Mouse (Mus musculus) left cerebral cortex, adult 11 months (tissue): ENCODE data around the gene Wars2.

Experiments used
- DNase-seq: peaks from one replicate; pipeline ENCODE4 v3.0.0; 2022; ENCODE audit warnings: low spot score

The Wars2 gene

DNA sequence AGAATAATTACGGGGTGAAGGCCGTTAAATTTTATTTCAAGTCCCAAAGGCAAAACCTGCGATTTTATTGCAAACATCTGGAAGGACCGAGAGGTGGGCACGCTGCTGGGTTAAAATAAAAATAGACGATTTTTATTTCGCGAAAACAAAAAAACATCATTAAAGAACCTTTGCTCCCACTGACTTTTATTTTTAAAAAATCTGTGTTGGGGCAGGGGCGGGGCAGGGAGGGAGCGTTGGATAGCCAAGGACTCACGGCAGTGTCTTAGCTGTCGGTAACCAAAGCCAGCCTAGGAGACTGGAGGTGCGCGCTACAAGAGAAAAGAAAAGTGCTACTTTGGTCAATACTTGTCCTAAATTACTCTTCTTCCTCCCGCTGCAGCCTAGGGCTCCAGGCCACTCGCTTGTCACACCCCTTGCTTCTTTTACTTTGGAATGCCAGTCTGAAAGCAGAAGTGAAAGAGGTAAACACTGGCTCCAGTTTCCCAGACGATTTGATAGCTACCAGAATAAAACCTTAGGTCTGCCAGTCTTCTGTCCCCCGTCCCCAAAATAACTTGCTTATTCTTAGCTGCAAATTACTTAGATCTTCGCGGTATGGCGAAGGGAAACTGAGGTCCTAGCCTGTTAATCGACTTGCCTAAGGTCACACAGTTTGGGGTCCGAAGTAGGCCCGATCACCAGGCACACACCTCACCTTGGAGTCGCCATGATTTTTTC lies 108.1 kb downstream of the Wars2 start:
- DNase-seq: no peak

GRCm38 (mm10) chr3:99249551-99249870 lies 108.6 kb downstream of the Wars2 start:
- no peak for DNase-seq

GRCm38 (mm10) chr3:99249906-99250305 lies 109.0 kb downstream of the Wars2 start:
- no peak for DNase-seq

DNA sequence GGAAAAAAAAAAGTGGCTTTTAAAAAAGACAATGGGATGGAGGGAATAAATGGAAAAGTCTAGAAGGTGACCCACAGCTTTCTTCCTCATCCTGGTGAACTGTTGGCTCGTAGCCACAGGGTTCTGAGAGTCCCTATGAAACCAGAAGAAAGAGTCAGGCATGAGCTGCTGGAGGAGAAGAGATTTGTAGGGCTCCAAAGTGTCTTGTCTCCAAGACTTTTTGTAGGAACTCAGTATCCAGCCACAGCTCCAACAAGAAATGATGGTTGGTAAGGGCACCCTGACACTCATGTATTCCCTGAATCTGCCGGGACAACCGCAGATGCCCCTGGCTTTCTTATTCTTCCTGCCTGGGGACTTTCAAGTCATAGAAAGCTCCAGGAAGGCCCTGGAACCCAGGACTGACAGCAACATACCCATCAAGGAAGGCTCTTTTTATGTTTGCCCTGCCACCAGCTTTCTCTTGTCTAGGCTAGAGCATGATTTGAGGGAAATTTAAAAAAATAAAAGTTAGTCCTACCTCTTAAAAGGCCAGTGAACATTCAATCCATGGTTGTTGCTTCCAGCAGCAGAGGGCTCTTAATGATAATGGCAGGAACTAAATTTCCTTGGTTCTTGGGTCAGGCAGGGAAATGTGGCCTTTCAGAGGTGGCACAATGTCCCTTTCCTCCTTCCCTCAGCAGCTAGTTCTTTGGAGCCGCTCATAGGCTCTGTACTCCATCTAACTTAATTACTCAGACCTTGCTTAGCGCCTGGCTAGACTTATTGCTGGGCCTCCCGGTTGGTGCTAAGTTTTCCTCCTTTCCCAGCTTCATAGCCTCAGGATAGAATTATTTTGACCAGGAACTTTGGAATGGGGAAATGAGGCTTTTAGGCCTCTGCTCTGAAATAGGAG lies 110.7 kb downstream of the Wars2 start:
- DNase-seq: no peak

DNA sequence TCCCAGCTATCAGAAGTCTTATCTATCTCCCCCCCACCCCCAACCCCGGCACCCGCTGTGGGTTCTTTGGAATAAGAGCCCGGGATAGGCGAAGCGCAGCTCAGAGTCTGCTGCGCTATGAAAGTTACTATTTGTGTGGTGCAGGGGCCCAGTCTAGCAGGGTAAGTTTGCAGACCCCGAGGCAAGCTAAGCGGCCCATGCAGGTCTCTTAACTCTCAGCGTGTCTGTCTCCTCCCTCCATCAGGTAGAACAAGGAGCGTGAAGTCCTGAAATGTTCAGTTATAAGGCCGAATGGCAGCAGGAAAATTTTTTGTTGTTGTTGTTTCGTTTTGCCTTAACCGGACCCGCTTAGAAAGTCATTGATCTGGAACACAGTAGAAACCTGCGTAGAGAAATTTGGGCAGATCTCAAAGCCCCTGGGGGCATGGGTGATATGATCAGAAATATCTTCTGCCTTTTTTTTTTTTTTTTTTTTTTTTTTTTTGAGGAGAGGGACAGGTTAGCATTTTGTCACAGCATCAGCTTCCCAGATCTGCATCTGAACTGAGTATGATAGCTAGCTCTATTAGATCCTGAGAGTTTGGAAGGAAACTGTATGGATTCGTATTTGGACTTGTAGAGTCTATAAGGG lies 111.7 kb downstream of the Wars2 start:
- DNase-seq: no peak

DNA sequence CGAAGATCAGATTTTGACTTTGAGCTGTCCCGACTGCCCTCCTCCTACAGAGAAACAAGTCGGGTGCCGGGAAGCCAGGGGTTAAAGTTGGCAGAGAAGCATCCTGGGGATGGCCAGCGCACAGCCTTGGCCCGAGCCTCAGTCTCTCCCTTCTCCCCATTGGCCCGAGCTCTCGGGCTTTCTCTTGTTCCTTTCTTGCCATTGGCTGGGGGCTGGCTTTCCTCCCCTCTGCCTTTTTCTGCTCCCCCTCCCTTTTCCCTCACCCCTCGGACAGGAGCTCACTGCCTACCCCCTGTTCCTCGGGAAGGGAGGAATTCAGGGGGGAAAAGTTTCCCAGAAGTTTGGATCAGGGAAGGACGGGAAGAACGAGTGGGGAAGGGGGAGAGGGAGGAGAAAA lies 112.2 kb downstream of the Wars2 start:
- no peak for DNase-seq

GRCm38 (mm10) chr3:99253497-99254451 lies 112.9 kb downstream of the Wars2 start:
- DNase-seq: no peak

- DNase-seq: no peak
These were observed 113.8 kb downstream of the Wars2 start for GRCm38 (mm10) chr3:99254559-99255151.

- no peak for DNase-seq
These were observed 114.8 kb downstream of the Wars2 start for GRCm38 (mm10) chr3:99255411-99256365.

- no peak for DNase-seq
These were observed 115.5 kb downstream of the Wars2 start for GRCm38 (mm10) chr3:99256366-99256750.

GRCm38 (mm10) chr3:99256766-99257165 lies 115.9 kb downstream of the Wars2 start:
- DNase-seq: no peak

- no peak for DNase-seq
These were observed 117.0 kb downstream of the Wars2 start for GRCm38 (mm10) chr3:99257586-99258577.

GRCm38 (mm10) chr3:99259741-99260270 lies 118.9 kb downstream of the Wars2 start:
- no peak for DNase-seq

DNA sequence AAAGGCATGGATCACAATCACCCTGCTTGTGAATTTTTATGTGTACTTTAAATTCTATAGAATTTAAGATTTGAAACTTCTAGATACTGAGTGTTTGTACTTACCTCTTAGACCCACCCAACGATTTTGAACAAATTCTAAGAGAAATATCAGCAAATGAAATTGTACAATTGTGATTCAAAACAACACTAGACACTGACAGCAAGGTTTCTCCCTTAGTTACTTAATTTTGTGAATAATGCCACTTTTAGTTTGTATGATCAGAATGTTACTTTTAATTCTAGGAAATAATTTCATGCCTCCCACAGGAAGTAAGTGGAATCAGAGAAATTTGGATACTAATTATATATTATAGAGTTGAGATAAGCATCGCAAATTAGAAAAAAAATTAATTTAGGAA lies 119.5 kb downstream of the Wars2 start:
- DNase-seq: no peak

- DNase-seq: no peak
These were observed 120.5 kb downstream of the Wars2 start for GRCm38 (mm10) chr3:99261371-99261791.

DNA sequence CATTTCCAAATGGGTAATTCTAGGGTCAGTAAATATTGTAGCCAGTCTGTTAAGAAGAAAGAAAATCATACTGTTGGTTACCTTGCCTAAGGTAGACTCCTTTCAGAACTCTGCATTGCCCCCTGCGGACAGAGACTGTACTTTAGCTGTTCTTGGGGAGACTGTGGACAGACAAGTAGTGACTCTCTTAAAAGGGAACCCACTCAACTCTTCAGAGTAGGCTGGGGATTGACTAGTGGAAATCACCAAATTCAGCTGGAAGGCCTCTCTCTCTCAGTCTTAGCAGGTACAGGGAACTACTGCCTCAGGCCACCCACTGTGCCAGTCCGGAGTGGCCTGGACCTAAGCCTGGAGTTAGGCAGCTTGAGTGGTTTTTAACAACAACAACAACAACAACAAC lies 121.1 kb downstream of the Wars2 start:
- DNase-seq: no peak

GRCm38 (mm10) chr3:99263471-99263903 lies 122.6 kb downstream of the Wars2 start:
- DNase-seq: no peak

DNA sequence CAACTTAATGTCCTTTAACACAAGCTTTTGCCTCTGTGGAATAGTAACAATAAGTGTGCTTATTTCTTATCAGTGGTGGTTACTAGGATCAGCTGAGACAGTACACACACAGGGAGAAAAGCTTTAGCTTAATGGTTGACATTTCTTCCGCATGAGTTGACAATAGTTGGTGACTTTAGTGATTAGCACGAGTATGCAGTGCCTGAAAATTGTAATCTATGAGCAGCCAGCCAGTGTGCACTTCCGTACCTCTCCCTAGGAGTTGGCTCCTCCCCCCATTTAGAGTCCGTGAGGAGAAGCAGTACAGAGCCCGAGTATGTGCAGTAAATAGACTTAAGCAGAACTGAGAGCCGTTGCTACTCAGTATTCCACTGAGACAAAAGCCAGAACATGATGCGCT lies 123.8 kb downstream of the Wars2 start:
- DNase-seq: no peak
